Mouse (Mus musculus) brain, adult 2 months (tissue): ENCODE data around the gene Xpo4.
"Not testable (repeated sequence)": the region's sequence is repeated elsewhere in the genome, so short reads cannot be mapped to it uniquely, and the experiment has no call there.

ENCODE experiments used
- DNase-seq: peaks from one replicate; pipeline ENCODE4 v3.0.0; 2011; ENCODE audit warnings: low read depth, low spot score

Xpo4 gene

GRCm38 (mm10) chr14:57682751-57683150 lies 17.5 kb upstream of the Xpo4 start:
- DNase-seq = no peak

GRCm38 (mm10) chr14:57679958-57680535 lies 14.8 kb upstream of the Xpo4 start:
- peak; percentile 88 for DNase-seq

GRCm38 (mm10) chr14:57679523-57679922 lies 14.3 kb upstream of the Xpo4 start:
- DNase-seq = no peak

- DNase-seq = peak; percentile 24
These were observed 10.3 kb upstream of the Xpo4 start for GRCm38 (mm10) chr14:57675481-57675880.

GRCm38 (mm10) chr14:57665628-57665950 lies 359 bp upstream of the Xpo4 start:
- peak; percentile 10 for DNase-seq

- DNase-seq = no peak
These were observed 864 bp downstream of the Xpo4 start for GRCm38 (mm10) chr14:57664311-57664821.

- no peak for DNase-seq
These were observed 1.6 kb downstream of the Xpo4 start for GRCm38 (mm10) chr14:57663630-57664029.

GRCm38 (mm10) chr14:57658301-57658700 lies 6.9 kb downstream of the Xpo4 start:
- DNase-seq = no peak

GRCm38 (mm10) chr14:57657500-57657899 lies 7.7 kb downstream of the Xpo4 start:
- DNase-seq = no peak

- not testable (repeated sequence) for DNase-seq
These were observed 8.7 kb downstream of the Xpo4 start for GRCm38 (mm10) chr14:57656519-57656918.

GRCm38 (mm10) chr14:57649501-57649900 lies 15.7 kb downstream of the Xpo4 start:
- peak; percentile 31 for DNase-seq

GRCm38 (mm10) chr14:57646155-57646554 lies 19.1 kb downstream of the Xpo4 start:
- DNase-seq = no peak

- no peak for DNase-seq
These were observed 26.1 kb downstream of the Xpo4 start for GRCm38 (mm10) chr14:57639153-57639552.

GRCm38 (mm10) chr14:57634141-57634540 lies 31.1 kb downstream of the Xpo4 start:
- DNase-seq = no peak

- no peak for DNase-seq
These were observed 35.6 kb downstream of the Xpo4 start for GRCm38 (mm10) chr14:57629595-57629994.

GRCm38 (mm10) chr14:57622934-57623333 lies 42.3 kb downstream of the Xpo4 start:
- DNase-seq = no peak

- DNase-seq = peak; percentile 77
These were observed 43.5 kb downstream of the Xpo4 start for GRCm38 (mm10) chr14:57621699-57622098.

GRCm38 (mm10) chr14:57620598-57621236 lies 44.5 kb downstream of the Xpo4 start:
- DNase-seq = peak; percentile 48

- DNase-seq = peak; percentile 65
These were observed 45.7 kb downstream of the Xpo4 start for GRCm38 (mm10) chr14:57619487-57619886.

GRCm38 (mm10) chr14:57617675-57618074 lies 47.6 kb downstream of the Xpo4 start:
- no peak for DNase-seq

- peak; percentile 30 for DNase-seq
These were observed 48.8 kb downstream of the Xpo4 start for GRCm38 (mm10) chr14:57616339-57616965.

- peak; percentile 33 for DNase-seq
These were observed 49.4 kb downstream of the Xpo4 start for GRCm38 (mm10) chr14:57615828-57616227.

- no peak for DNase-seq
These were observed 54.2 kb downstream of the Xpo4 start for GRCm38 (mm10) chr14:57611034-57611433.
